Mouse (Mus musculus) megakaryocyte, embryonic 14.5 days (primary cell): ENCODE results near the gene 4933430I17Rik. TPM values are rescaled to one million over a fixed set of nuclear protein-coding genes. Genes with fewer than 3 reads are reported as not detected.

Experiments
- H3K27me3 ChIP-seq: replicated peaks from 2 replicates; pipeline ENCODE3; 2012; ENCODE audit warnings: inconsistent platforms
- H3K36me3 ChIP-seq: replicated peaks from 2 replicates; pipeline ENCODE3; 2012; ENCODE audit warnings: low read length, inconsistent platforms, mixed read lengths
- H3K4me1 ChIP-seq: 2 replicates; pipeline ENCODE4 v1.6.1; 2012; ENCODE audit warnings: inconsistent platforms
- H3K4me3 ChIP-seq: replicated peaks from 2 replicates; pipeline ENCODE3; 2012; ENCODE audit warnings: moderate library complexity, mild to moderate bottlenecking, inconsistent platforms
- H3K9me3 ChIP-seq: 2 replicates; pipeline ENCODE4 v1.6.1; 2012; ENCODE audit warnings: inconsistent platforms
- FLI1 ChIP-seq: IDR thresholded peaks from 2 replicates; pipeline ENCODE4 v1.6.1; 2012; ENCODE audit warnings: low read length, inconsistent platforms, mixed read lengths
- GATA1 ChIP-seq: IDR thresholded peaks from 3 replicates; pipeline ENCODE4 v1.6.1; 2012; ENCODE audit warnings: mixed read lengths, low read length, inconsistent platforms, borderline replicate concordance
- polyA plus RNA-seq: library from polyadenylated mRNA; stranded (reverse); fragments of >175 nt; gene quantifications from 2 replicates; pipeline ENCODE4 v1.2.3, GENCODE M21; 2012; ENCODE audit warnings: low replicate concordance; ENCODE audit not compliant: insufficient read depth

Gene 4933430I17Rik
- polyA plus RNA-seq, 1 experiment: not detected

DNA sequence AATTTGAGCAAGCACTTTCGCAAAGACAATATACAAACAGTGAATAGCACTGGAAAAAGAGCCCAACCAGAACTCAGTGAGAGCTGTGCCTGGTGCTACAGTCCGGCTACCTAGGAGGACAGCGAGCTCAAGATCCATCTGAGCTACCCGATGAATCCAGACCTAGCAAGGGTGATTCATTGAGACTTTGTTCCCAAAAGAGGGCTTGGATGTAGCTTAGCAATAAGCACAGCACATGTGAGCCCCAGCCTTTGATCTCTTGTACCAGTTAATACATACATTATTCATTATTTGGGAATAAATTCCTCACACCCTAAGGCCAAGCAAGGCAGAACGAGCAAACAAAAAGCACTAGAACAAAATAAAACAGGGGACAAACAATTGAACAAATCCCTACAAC, 69.3 kb downstream of the 4933430I17Rik start:
- H3K9me3 ChIP-seq: no peaks in the 10 kb centered on the region
- H3K27me3 ChIP-seq: peaks cover 16% of the 10 kb centered on the region
- TF ChIP-seq GATA1: no peak
- no peak for TF ChIP-seq FLI1
- no peaks in the 10 kb centered on the region for H3K36me3 ChIP-seq
- H3K4me1 ChIP-seq: no peaks in the 10 kb centered on the region
- no peak overlapping the region for H3K4me3 ChIP-seq

DNA sequence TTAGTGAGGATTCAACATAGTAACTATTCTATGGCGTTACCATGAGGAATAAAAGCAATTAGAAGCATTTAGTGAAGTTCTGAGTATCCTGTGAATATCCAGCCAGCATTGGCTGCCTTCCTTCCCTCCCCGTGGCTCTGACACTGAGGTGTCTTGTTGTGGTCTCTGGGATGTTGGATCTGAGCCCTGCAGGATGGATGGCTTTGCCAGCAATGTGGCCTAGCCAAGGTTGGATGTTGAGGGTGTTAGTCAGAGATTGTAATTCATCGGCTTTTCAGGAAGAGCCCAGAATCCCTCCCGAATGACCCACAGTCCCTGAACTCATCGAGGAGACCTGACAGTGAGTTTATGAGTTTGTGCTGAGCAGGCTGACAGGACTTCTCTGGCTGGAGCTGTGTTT, 70.9 kb downstream of the 4933430I17Rik start:
- Histone ChIP-seq H3K4me3 (no peak overlapping the region), H3K36me3 (no peaks in the 10 kb centered on the region), H3K27me3 (peaks cover 14% of the 10 kb centered on the region), H3K9me3 (no peaks in the 10 kb centered on the region), H3K4me1 (no peaks in the 10 kb centered on the region)
- TF ChIP-seq FLI1 (no peak), GATA1 (no peak)

Other genes with a start within 250 kb of the 4933430I17Rik start
- 6.5 and 13.1 TPM in 2 replicates for gene Fkbp15, start 164.8 kb upstream of the 4933430I17Rik start, polyA plus RNA-seq
- 0.58 and 2.0 TPM in 2 replicates for gene Slc31a1, start 164.6 kb upstream of the 4933430I17Rik start, polyA plus RNA-seq
- gene Cdc26, start 116.7 kb upstream of the 4933430I17Rik start, polyA plus RNA-seq: 1.1 and 25.0 TPM in 2 replicates
- 0.44 and 2.8 TPM in 2 replicates for gene Prpf4, start 116.6 kb upstream of the 4933430I17Rik start, polyA plus RNA-seq
- gene Rnf183, start 90.1 kb upstream of the 4933430I17Rik start, polyA plus RNA-seq: 4.9 and 10.5 TPM in 2 replicates
- gene Wdr31, start 54.5 kb upstream of the 4933430I17Rik start, polyA plus RNA-seq: 0.37 TPM in 1 of 2 replicates, not detected in the other
- not detected in 2 replicates for gene Bspry, start 45.3 kb upstream of the 4933430I17Rik start, polyA plus RNA-seq
- 1.5 TPM in 1 of 2 replicates, not detected in the other for gene Hdhd3, start 21.9 kb upstream of the 4933430I17Rik start, polyA plus RNA-seq
- 28.3 and 75.7 TPM in 2 replicates for gene Alad, start 5.5 kb upstream of the 4933430I17Rik start, polyA plus RNA-seq
- 4.7 and 21.6 TPM in 2 replicates for gene Pole3, start 301 bp upstream of the 4933430I17Rik start, polyA plus RNA-seq
- gene Rgs3, start 34.5 kb downstream of the 4933430I17Rik start, polyA plus RNA-seq: 6.4 and 10.5 TPM in 2 replicates